Mouse (Mus musculus) testis, adult 2 months (tissue): Measurements from ENCODE around the gene Tia1.

ENCODE experiments used
- CTCF ChIP-seq: fragments of 200-500 bp; IDR thresholded peaks from 2 replicates; pipeline ENCODE4 v1.5.1; 2012; ENCODE audit warnings: low read depth, mild to moderate bottlenecking, inconsistent platforms, low read length, moderate library complexity; ENCODE audit not compliant: control insufficient read depth, insufficient read depth, insufficient replicate concordance
- POLR2A ChIP-seq: fragments of 200-500 bp; IDR thresholded peaks from 2 replicates; pipeline ENCODE4 v1.6.1; 2012; ENCODE audit warnings: low read depth, mild to moderate bottlenecking, inconsistent platforms, low read length, moderate library complexity; ENCODE audit not compliant: control insufficient read depth

GRCm38 (mm10) chr6:86391326-86391725 is 12.7 kb upstream of the Tia1 start:
- TF ChIP-seq CTCF (no peak), POLR2A (no peak)
